Mouse (Mus musculus): ENCODE data around the gene Clasp1. TPM values are rescaled to one million over a fixed set of nuclear protein-coding genes. Genes with fewer than 3 reads are reported as not detected.

Clasp1 gene
- 118 and 137 TPM in 2 replicates for polyA plus RNA-seq (2015; fragmentation: Nextera tagmentation; extraction: Ambion mirVana)

DNA sequence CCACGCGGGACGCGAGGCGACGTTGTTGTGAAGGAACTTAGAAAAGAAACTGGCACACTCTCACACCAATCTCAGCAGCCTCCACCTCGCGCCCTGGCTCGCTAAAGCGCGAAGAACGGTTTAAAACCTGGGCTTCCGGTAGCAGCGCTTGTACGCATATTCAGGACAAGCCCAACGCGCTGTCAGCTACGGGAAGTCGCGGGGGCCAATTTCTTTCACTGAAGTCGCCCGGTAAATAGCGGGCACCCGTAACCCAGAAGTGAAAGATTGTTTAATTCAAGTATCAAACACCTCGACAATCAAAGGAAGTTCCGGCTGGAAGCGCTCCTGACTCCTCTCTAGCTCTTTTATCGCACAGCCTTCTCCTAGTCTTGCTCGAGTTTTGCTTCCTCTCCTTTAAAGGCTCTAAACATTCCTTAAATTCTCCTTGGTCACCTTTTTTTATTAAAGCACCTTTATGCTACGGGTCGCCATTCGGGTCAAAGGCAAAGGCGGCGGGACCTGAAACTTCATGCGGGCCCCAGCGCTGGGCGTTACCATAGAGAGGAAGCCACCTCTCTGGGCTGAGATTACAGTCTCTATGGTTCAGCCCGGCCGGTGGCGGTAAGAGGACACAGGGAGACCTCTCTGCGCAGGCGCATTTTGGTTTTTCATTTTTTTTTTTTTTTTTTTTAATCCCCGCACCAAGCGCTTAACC lies at the start of gene Clasp1:
TSS of gene Clasp1 (plus strand) at position 302 of the 697 bp plus-strand sequence.
- under 1% methylated on average over 43 of the region's 44 CpGs for WGBS
- Histone ChIP-seq H3K9me3 (replicated peaks) (no peaks in the 10 kb centered on the region), H3K27me3 (no peaks in the 10 kb centered on the region), H3K4me2 (peak within 1 kb of the TSS; percentile 78), H3K9ac (peak within 1 kb of the TSS; percentile 97), H3K4me1 (peaks cover 25% of the 10 kb centered on the region), H3K27ac (peak within 1 kb of the TSS; percentile 95), H3K4me3 (peak within 1 kb of the TSS; percentile 96), H3K36me3 (ENCODE audit: poor library complexity, severe bottlenecking) (peaks cover 8% of the 10 kb centered on the region; the same call in 1 of the 2 replicates)
- ATAC-seq, result peak; percentile 97

GRCm38 (mm10) chr1:118343649-118344435 lies 45.0 kb upstream of the Clasp1 start:
- no peaks in the 10 kb centered on the region for H3K27me3 ChIP-seq
- 45% methylated on average over 6 of the region's 6 CpGs for WGBS
- H3K9me3 ChIP-seq (replicated peaks), result no peaks in the 10 kb centered on the region
- H3K4me3 ChIP-seq, result no peak overlapping the region
- no peaks in the 10 kb centered on the region for H3K4me1 ChIP-seq
- no peak for ATAC-seq
- no peak overlapping the region for H3K9ac ChIP-seq
- H3K27ac ChIP-seq, result no peak overlapping the region
- H3K36me3 ChIP-seq (ENCODE audit: poor library complexity, severe bottlenecking), result no peaks in the 10 kb centered on the region
- H3K4me2 ChIP-seq, result no peak overlapping the region

GRCm38 (mm10) chr1:118349922-118350321 lies 38.9 kb upstream of the Clasp1 start:
- no peaks in the 10 kb centered on the region for H3K9me3 ChIP-seq (replicated peaks)
- WGBS, result 80% methylated on average over 3 of the region's 3 CpGs
- no peak for ATAC-seq
- H3K27ac ChIP-seq, result no peak overlapping the region
- H3K36me3 ChIP-seq (ENCODE audit: poor library complexity, severe bottlenecking), result no peaks in the 10 kb centered on the region
- H3K4me1 ChIP-seq, result no peaks in the 10 kb centered on the region
- H3K4me2 ChIP-seq, result no peak overlapping the region
- H3K27me3 ChIP-seq, result no peaks in the 10 kb centered on the region
- H3K9ac ChIP-seq, result no peak overlapping the region
- H3K4me3 ChIP-seq, result no peak overlapping the region

DNA sequence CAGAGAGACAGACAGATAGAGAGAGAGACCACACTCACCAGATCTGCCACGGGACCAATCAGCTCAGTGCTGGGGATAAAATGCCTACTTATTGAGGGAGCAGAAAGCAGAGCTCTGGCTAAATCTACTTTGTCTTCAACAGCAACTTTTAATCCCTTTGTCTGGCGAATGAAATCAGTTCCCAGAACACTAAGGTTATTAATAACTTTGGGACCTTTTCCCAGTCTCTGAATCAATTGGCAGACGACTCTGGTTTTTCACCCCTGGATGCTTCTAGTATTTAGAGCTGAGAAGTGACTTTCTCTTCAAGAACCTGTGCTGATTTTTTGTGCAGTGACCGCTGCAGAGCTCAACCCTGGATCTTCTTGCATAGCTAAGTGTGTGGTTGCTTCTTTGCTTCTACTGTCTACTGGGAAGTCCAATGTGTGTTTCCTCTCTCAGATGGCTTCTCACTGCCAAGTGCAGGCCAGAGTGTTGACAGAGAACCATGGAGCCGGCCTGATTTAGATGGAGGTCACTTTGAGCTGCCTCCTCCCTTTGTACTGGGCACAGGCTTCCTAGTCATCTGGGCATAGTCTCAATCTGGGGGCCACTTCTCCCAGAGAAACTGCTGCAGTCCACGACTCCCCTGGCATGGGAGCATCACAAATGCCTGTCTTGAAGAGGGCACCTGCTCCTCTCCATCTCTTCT lies 29.6 kb upstream of the Clasp1 start:
- ATAC-seq, result no peak
- H3K4me2 ChIP-seq, result no peak overlapping the region
- H3K9ac ChIP-seq, result no peak overlapping the region
- H3K9me3 ChIP-seq (replicated peaks), result no peaks in the 10 kb centered on the region
- H3K36me3 ChIP-seq (ENCODE audit: poor library complexity, severe bottlenecking), result no peaks in the 10 kb centered on the region
- 71% methylated on average over 6 of the region's 6 CpGs for WGBS
- no peaks in the 10 kb centered on the region for H3K27me3 ChIP-seq
- H3K4me3 ChIP-seq, result no peak overlapping the region
- H3K27ac ChIP-seq, result no peak overlapping the region
- no peaks in the 10 kb centered on the region for H3K4me1 ChIP-seq

GRCm38 (mm10) chr1:118367970-118368369 lies 20.9 kb upstream of the Clasp1 start:
- no peak overlapping the region for H3K27ac ChIP-seq
- H3K36me3 ChIP-seq (ENCODE audit: poor library complexity, severe bottlenecking), result no peaks in the 10 kb centered on the region
- H3K9me3 ChIP-seq (replicated peaks), result no peaks in the 10 kb centered on the region
- no peak overlapping the region for H3K4me3 ChIP-seq
- WGBS, result 94% methylated on average over 1 of the region's 1 CpGs
- no peaks in the 10 kb centered on the region for H3K4me1 ChIP-seq
- no peak for ATAC-seq
- H3K27me3 ChIP-seq, result no peaks in the 10 kb centered on the region
- no peak overlapping the region for H3K4me2 ChIP-seq
- H3K9ac ChIP-seq, result no peak overlapping the region

DNA sequence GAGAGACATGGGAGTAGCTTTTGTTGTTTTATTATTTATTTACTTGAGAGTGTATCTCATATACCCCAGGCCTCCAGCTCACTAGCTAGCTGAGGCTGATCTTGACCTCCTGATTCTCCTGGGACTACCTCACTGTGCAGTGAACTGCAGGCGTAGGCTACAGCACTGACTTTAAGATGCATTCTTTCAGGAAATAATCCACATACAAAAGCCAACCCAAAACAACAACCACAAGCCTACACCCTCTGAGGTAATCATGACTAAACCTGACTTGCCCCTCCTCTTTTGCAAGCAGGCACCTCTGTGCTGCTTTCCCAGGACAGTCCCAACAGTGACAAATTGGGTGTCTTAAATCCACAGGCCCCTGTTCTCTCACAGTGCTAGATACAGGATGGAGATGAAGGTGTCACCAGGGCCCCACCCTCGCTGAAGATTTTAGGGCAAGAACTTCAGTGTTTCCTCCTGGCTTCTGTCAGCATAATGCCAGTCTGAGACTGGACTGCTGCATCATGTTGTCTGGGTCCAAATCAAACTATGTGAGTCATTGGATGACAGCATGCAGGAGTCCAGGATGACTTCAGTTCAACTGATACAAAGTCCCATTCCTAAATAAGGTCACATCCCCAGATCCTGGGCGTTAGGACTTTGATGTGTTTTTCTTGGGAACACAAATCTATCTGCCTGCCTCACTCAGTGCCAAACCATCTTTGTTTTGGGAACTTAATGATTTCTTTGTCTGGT lies 20.0 kb upstream of the Clasp1 start:
- ATAC-seq, result no peak
- no peak overlapping the region for H3K4me3 ChIP-seq

GRCm38 (mm10) chr1:118377784-118378183 lies 11.1 kb upstream of the Clasp1 start:
- H3K4me2 ChIP-seq, result no peak overlapping the region
- ATAC-seq, result no peak
- H3K4me3 ChIP-seq, result no peak overlapping the region
- no peaks in the 10 kb centered on the region for H3K27me3 ChIP-seq
- H3K4me1 ChIP-seq, result no peaks in the 10 kb centered on the region
- no peak overlapping the region for H3K27ac ChIP-seq
- 83% methylated on average over 5 of the region's 5 CpGs for WGBS
- H3K9me3 ChIP-seq (replicated peaks), result no peaks in the 10 kb centered on the region
- H3K36me3 ChIP-seq (ENCODE audit: poor library complexity, severe bottlenecking), result no peaks in the 10 kb centered on the region
- no peak overlapping the region for H3K9ac ChIP-seq

More for the DNA sequence above, 20.0 kb upstream of the Clasp1 start:
- Histone ChIP-seq H3K36me3 (ENCODE audit: poor library complexity, severe bottlenecking) (no peaks in the 10 kb centered on the region), H3K27ac (no peak overlapping the region), H3K9me3 (replicated peaks) (no peaks in the 10 kb centered on the region), H3K4me1 (no peaks in the 10 kb centered on the region), H3K9ac (no peak overlapping the region), H3K4me2 (no peak overlapping the region), H3K27me3 (no peaks in the 10 kb centered on the region)
- WGBS, result 68% methylated on average over 3 of the region's 3 CpGs

GRCm38 (mm10) chr1:118380105-118380786 lies 8.6 kb upstream of the Clasp1 start:
- no peak overlapping the region for H3K4me2 ChIP-seq
- ATAC-seq, result no peak
- H3K27me3 ChIP-seq, result no peaks in the 10 kb centered on the region
- H3K4me3 ChIP-seq, result no peak overlapping the region
- H3K9ac ChIP-seq, result no peak overlapping the region
- WGBS, result 83% methylated on average over 8 of the region's 8 CpGs
- no peaks in the 10 kb centered on the region for H3K9me3 ChIP-seq (replicated peaks)
- no peaks in the 10 kb centered on the region for H3K36me3 ChIP-seq (ENCODE audit: poor library complexity, severe bottlenecking)
- no peaks in the 10 kb centered on the region for H3K4me1 ChIP-seq
- no peak overlapping the region for H3K27ac ChIP-seq

DNA sequence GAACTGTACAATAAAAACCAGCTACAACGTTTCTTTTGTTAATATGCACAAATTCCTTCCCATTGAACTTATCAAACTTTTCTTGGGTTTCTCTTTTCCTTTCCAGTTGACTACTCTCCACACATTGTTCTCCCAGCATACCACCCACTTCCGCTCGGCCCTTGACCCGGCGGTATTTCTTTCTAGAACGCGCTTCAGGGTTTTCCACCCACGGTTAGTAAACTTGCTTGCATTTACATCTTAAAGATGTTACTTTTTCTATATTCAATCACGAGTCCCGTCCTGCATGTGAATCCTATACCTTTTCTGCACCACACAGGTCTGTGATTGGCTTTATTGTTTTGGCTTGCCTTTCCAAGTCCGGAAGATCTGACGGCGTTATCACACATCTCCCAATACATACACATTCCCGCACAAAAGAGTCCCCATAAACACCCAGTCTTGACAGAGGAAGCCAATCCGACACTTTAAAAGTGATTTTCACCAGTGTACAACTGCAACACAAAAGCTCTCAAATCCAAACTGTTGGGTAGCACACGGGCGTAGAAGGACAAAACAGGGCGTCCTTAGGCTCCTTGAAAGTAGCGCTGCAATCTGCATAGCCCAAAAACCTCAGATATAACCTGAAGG lies 616 bp upstream of the Clasp1 start:
- H3K27me3 ChIP-seq, result no peaks in the 10 kb centered on the region
- peak overlapping the region; percentile 95 for H3K27ac ChIP-seq
- H3K4me2 ChIP-seq, result peak overlapping the region; percentile 71
- H3K4me1 ChIP-seq, result peaks cover 25% of the 10 kb centered on the region
- no peaks in the 10 kb centered on the region for H3K9me3 ChIP-seq (replicated peaks)
- under 1% methylated on average over 19 of the region's 19 CpGs for WGBS
- H3K36me3 ChIP-seq (ENCODE audit: poor library complexity, severe bottlenecking), result peaks cover 2% of the 10 kb centered on the region; the same call in 1 of the 2 replicates
- peak; percentile 17 for ATAC-seq
- H3K9ac ChIP-seq, result peak overlapping the region; percentile 97
- peak overlapping the region; percentile 96 for H3K4me3 ChIP-seq

GRCm38 (mm10) chr1:118389454-118390265 lies 802 bp downstream of the Clasp1 start:
- peak overlapping the region; percentile 96 for H3K4me3 ChIP-seq
- peak overlapping the region; percentile 78 for H3K4me2 ChIP-seq
- peaks cover 11% of the 10 kb centered on the region for H3K36me3 ChIP-seq (ENCODE audit: poor library complexity, severe bottlenecking)
- H3K27ac ChIP-seq, result peak overlapping the region; percentile 95
- no peaks in the 10 kb centered on the region for H3K9me3 ChIP-seq (replicated peaks)
- peak overlapping the region; percentile 97 for H3K9ac ChIP-seq
- ATAC-seq, result peak; percentile 54
- 1% methylated on average over 43 of the region's 44 CpGs for WGBS
- no peaks in the 10 kb centered on the region for H3K27me3 ChIP-seq
- peaks cover 25% of the 10 kb centered on the region for H3K4me1 ChIP-seq
